In the genomic region with DNA sequence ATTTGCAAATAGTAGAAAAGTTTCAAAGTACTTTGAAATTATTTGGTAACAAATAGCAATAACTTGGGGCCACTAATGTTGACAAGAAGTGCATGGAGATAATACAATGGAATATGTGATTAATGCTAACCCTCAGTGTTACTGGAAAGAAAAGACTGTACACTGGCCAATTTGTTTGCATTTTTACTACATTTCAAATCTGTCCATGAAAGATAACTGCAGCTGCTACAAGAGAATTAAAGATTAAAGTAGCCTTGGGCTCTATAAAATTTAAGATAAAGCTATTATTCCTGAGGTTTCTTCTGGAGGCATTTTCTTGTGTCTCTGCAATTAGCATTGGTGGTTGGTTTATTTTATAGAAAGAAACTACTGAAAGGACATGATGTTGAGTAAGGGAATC, we compare ENCODE assay signal across 30 mouse cellular contexts.
"Had no signal": no experiment of that assay in that cellular context is flagged by ENCODE, and none has a peak within 500 bp of the region (broad histone marks: within the 10 kb centered on the region; RNA-seq: fewer than 3 reads in every experiment).

No protein-coding gene starts in this region.

- H3K4me1 ChIP-seq: heart, embryonic 12.5 days; heart, embryonic 13.5 days; heart, embryonic 15.5 days; hindbrain, embryonic 10.5 days; hindbrain, embryonic 12.5 days; hindbrain, embryonic 13.5 days; hindbrain, embryonic 15.5 days; intestine, embryonic 15.5 days; kidney, embryonic 15.5 days had no signal

- H3K27me3 ChIP-seq: heart, embryonic 12.5 days; heart, embryonic 13.5 days; heart, embryonic 15.5 days; hindbrain, embryonic 12.5 days; hindbrain, embryonic 13.5 days; hindbrain, embryonic 15.5 days; intestine, embryonic 15.5 days; kidney, embryonic 15.5 days had no signal

- H3K9ac ChIP-seq: heart, embryonic 12.5 days; heart, embryonic 13.5 days; heart, embryonic 15.5 days; hindbrain, embryonic 12.5 days; hindbrain, embryonic 13.5 days; hindbrain, embryonic 14.5 days; hindbrain, embryonic 15.5 days; intestine, embryonic 15.5 days; kidney, embryonic 15.5 days had no signal

- DNase-seq: heart, postnatal 10 days; heart, postnatal 14 days; heart, postnatal 36 days; heart, postnatal 4 days; kidney, adult 11 months; kidney, adult 18-20 months; kidney, adult 2 months; kidney, adult 8-10 months; kidney, adult 9 months; kidney, postnatal 10 days; kidney, postnatal 14 days; kidney, postnatal 25 days; kidney, postnatal 36 days; kidney, postnatal 4 days; layer of hippocampus, adult 9-11 months; layer of hippocampus, postnatal 36 days had no signal

- H3K27ac ChIP-seq: heart, embryonic 13.5 days; heart, embryonic 15.5 days; hindbrain, embryonic 10.5 days; hindbrain, embryonic 12.5 days; hindbrain, embryonic 13.5 days; hindbrain, embryonic 14.5 days; hindbrain, embryonic 15.5 days; hindbrain, postnatal 0 days; intestine, embryonic 15.5 days; kidney, embryonic 15.5 days; kidney, postnatal 0 days; layer of hippocampus, adult 2 months; left cerebral cortex, adult 2 months had no signal

- H3K36me3 ChIP-seq: heart, embryonic 12.5 days; heart, embryonic 13.5 days; heart, embryonic 15.5 days; hindbrain, embryonic 10.5 days; hindbrain, embryonic 12.5 days; hindbrain, embryonic 13.5 days; hindbrain, embryonic 15.5 days; intestine, embryonic 15.5 days; kidney, embryonic 15.5 days had no signal

- H3K4me3 ChIP-seq: heart, embryonic 12.5 days; heart, embryonic 13.5 days; heart, embryonic 15.5 days; hindbrain, embryonic 10.5 days; hindbrain, embryonic 12.5 days; hindbrain, embryonic 13.5 days; hindbrain, embryonic 15.5 days; intestine, embryonic 15.5 days; kidney, embryonic 15.5 days; layer of hippocampus, adult 2 months; left cerebral cortex, adult 2 months had no signal

- H3K9me3 ChIP-seq: heart, embryonic 12.5 days; heart, embryonic 13.5 days; heart, embryonic 15.5 days; hindbrain, embryonic 10.5 days; hindbrain, embryonic 12.5 days; hindbrain, embryonic 13.5 days; hindbrain, embryonic 15.5 days; intestine, embryonic 15.5 days; kidney, embryonic 15.5 days had no signal
